Mouse (Mus musculus): ENCODE results near the gene Ccdc7b. TPM values are rescaled to one million over a fixed set of nuclear protein-coding genes. Genes with fewer than 3 reads are reported as not detected.
"Not testable (repeated sequence)": the region's sequence is repeated elsewhere in the genome, so short reads cannot be mapped to it uniquely, and the experiment has no call there.

The Ccdc7b gene
- total RNA-seq (2017) = not detected in 3 replicates

DNA sequence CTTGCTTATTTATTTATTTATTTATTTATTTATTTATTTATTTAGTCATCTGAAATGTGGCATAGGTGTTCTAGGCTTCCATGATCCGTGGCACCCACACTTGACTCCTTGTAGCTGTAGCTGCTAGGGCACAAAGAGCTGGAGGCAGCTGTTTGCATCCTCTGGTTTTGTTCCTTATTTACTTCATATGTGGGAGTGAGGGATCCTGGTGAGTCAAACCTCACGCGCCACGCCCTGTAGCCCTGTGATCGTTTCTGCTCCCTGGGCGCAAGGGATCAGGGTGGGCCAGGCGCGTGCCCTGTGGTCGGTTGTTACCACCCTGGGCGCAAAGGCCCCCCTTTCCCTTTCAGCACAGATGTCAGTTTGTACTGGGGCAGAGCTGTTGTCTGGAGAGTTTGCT, at the start of gene Ccdc7b:
Ccdc7b (plus strand) TSS at position 301 of the 400 bp plus-strand sequence.
- not testable (repeated sequence) for ATAC-seq (replicated peaks; ENCODE audit: insufficient number of reproducible peaks, low FRiP score, low TSS enrichment, poor library complexity, severe bottlenecking)

DNA sequence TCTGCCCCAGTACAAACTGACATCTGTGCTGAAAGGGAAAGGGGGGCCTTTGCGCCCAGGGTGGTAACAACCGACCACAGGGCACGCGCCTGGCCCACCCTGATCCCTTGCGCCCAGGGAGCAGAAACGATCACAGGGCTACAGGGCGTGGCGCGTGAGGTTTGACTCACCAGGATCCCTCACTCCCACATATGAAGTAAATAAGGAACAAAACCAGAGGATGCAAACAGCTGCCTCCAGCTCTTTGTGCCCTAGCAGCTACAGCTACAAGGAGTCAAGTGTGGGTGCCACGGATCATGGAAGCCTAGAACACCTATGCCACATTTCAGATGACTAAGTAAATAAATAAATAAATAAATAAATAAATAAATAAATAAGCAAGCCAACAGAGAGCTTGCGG, 1.5 kb upstream of the Ccdc7b start, which contains the start of gene Ccdc7a:
Ccdc7a (minus strand) TSS at position 101 of the 400 bp plus-strand sequence.
- not testable (repeated sequence) for ATAC-seq (replicated peaks; ENCODE audit: insufficient number of reproducible peaks, low FRiP score, low TSS enrichment, poor library complexity, severe bottlenecking)

DNA sequence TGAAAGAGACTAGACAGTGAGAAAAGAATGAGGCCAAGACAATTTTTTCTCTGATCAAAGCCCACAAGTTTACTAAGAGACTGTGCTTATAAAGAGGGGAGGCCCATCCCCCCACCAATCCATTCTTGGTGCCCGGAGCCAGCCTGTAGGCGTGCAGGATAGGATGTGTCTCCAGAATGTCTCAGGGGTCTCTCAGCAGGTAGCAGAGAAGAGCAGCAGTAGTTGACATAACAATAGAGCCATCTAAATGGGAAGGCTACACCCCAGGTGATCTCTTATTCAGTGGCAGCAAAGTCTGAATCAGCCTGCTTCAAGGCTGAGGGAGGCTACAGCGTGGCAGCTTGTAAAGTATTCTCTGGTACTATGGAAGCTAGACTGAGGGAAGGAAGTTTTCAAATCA, 48.8 kb downstream of the Ccdc7b start:
- not testable (repeated sequence) for ATAC-seq (replicated peaks; ENCODE audit: insufficient number of reproducible peaks, low FRiP score, low TSS enrichment, poor library complexity, severe bottlenecking)

DNA sequence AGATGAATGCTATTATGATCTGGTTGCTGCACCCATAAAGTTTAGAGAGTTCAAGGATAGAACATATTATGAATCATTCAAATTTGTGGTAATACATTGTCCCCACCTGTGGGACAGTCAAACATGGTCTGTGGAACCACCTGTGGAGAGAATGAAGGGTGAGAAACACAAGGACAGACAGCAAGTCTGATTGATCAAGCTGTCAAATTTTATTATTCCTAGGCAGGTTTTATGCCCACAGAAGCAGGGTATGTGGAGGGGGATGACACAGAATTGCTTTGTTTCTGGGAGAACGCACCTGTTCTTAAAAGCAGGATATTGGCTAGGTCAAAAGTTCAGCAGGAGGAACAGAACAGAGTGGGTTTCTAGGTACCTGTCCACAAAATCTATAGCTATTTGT, 64.6 kb downstream of the Ccdc7b start, which contains the start of gene Gm10999:
Gm10999 (minus strand) TSS at position 101 of the 400 bp plus-strand sequence.
- ATAC-seq (replicated peaks; ENCODE audit: insufficient number of reproducible peaks, low FRiP score, low TSS enrichment, poor library complexity, severe bottlenecking) = no peak

DNA sequence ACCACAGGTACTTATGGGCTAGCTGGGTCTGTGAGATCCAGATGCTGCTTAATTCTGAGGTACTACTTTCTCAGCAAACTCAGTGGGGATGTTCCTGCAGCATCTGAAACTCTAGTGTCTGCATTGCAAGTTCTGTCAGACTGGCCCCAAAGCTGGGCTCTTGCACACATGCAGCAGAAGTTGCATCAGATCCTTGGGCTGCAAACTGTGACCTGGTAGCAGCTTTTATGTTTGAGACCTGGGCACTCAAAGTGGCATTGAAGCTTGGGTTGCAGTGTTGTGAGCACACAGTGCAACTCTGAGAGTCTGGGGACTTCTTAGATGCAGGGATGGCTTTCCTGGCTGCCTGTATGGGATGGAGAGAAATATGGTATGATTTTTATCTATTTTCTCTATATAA, 66.5 kb downstream of the Ccdc7b start:
- no peak for ATAC-seq (replicated peaks; ENCODE audit: insufficient number of reproducible peaks, low FRiP score, low TSS enrichment, poor library complexity, severe bottlenecking)

Other genes starting within 250 kb of the Ccdc7b start
- gene Ccdc7a, start 1.6 kb upstream of the Ccdc7b start, total RNA-seq (2017) = 0.29 TPM in 1 of 3 replicates, not detected in the others
- not detected in 3 replicates for gene Gm10999, start 64.5 kb downstream of the Ccdc7b start, total RNA-seq (2017)
- gene 2610044O15Rik8, start 167.3 kb downstream of the Ccdc7b start, total RNA-seq (2017) = 8.9 to 23.5 TPM (median 23.3 TPM) in 3 replicates